Mouse (Mus musculus): ENCODE results near the gene Tmem150b.

Tmem150b gene

DNA sequence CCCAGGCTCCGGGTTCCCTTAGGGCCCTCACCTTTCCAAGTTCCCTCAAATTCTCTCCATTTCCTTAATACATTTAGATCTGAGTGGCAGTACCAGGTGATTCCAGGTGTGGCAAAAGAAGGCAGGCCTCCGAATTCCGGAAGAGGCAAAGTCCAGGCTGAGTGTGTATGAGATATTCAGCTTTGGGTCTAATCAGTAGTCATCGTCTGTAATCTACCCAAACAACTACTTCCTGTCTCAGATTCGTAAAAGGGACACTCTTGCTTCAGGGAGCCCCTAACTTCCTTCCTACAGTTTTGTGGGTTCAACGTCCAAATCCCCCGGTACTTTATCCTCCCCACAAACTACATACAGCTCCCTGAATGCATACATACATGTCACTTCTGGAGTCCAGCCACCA, at the start of gene Tmem150b:
TSS of gene Tmem150b (minus strand) at position 81 of the 400 bp plus-strand sequence.
- in situ Hi-C loops (cut with MboI, MseI): no loop called here

DNA sequence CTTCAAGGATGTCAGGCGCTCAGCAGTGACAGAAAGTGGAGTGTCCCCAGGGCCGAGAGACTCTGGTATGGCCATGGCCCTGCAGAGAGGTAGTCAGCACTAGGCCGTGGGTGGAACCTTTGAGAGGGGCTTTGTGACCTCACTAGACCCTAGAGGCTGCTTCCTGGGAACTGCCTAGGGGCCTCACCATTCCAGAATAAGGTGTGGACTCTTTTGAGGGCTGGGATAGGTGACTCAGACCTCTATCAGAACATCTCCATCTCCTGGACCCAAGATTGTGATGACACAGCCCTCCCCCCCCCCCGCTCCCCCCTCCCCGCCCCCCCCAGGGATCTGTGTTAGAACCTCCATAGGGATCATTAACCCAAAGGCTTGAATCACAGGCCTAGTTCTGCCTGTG, 46.2 kb upstream of the Tmem150b start, which contains the start of gene Fam71e2:
TSS of gene Fam71e2 (minus strand) at position 101 of the 400 bp plus-strand sequence.
- in situ Hi-C loops (cut with MboI, MseI): no loop called here

GRCm38 (mm10) chr7:4764946-4765710, 40.1 kb upstream of the Tmem150b start:
- in situ Hi-C loops (cut with MboI, MseI): no loop called here

DNA sequence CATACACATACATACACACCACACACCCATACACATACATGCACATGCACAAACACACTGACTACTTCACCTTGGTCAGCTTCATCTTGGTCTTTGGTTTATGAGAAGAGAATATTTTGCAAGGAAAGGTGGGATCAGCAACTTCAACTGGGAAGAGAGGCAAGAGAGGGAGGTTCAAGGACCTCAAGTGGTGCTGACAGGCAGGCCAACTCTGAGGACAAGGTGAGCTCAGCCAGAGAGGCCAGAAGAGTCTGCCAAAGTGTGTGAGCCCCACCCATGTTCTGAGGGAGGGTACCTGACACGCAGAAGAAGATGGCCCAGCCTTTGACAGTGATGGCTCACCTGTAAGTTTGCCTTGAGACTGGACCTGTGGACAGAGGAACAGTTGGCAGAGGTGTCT, 34.6 kb upstream of the Tmem150b start:
- in situ Hi-C loops (cut with MboI, MseI): no loop called here

DNA sequence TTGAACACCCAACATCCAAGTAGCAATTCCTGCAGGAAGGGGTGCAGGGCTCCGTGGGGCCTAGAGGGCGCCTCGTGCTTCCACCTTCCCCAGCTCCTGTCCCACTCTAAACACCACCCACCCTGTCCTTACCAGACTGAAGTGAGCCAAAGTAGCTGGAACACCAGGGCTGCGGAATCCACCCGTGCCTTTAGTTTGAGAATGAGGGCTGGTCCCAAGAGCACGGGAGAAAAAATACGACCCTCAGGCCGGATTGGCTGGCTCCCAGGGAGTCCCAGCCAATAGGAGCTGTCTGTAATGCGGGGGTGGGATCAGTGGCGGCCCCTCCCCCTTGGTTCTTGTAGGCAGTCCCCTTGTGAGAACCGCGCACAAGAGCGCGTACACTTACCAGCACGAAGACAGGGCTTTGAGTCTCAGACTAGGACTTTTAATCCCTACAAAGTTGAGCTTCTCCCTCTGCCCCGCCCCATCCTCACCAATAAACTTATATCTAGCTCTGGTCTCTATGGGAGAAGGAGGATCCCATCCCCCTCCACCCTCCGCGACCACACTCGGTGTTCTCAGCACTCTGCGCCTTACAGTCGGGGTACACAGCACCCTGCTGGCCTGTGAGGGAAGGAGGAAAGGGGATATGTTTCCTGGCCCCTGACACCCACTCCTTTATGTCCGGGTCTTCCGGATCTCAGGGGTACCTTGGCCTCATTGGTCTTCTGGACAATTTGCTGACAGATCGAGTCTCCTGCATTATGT, 27.9 kb upstream of the Tmem150b start, which contains the start of gene Cox6b2:
TSS of gene Cox6b2 (minus strand) at position 274 of the 750 bp plus-strand sequence.
- in situ Hi-C loops (cut with MboI, MseI): loop anchor here (5.0 kb wide), 1 partner anchor 51 kb away; no protein-coding TSS in a partner anchor

DNA sequence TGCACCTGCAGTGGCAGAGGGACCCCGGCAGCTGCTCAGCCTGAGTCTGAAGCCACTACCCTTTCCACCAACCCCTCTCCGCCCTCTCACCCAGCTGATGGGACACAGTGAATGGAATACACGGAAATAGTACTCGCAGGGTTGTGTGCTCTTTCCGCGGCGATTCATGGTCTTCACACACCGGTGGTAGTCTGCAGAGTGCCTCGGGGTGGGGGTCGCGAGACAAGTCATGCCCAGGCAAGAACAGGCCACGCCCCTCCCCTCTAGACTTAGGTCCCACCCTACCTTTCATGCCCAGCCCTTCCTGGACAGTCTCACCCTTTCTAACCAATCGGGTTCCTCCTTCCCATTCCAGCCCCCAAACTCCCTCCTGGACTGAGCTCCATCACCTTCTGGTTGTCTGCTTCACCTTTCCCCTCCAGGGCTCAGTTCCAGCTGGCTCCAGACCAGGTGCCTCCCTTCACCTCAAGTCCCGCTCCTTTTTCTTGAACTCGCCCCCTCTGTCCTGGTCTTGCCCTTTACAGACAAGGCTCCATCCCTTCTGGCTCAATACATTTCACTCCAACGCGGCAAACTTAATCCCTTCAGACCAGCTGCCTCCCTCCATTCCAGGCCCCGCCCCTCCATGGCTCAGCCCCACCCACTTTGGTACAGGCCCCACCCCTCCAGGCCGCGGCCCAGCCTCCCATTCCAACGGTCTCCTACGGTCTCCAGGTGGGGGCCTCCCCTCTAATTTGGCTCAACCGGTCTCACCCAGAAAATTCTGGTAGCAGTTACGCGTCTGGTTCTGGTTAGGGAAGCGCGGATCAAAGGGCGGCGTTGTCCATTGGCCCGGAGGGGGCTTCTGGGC, 27.1 kb upstream of the Tmem150b start:
- in situ Hi-C loops (cut with MboI, MseI): loop anchor here (5.0 kb wide), 1 partner anchor 50 kb away; no protein-coding TSS in a partner anchor

DNA sequence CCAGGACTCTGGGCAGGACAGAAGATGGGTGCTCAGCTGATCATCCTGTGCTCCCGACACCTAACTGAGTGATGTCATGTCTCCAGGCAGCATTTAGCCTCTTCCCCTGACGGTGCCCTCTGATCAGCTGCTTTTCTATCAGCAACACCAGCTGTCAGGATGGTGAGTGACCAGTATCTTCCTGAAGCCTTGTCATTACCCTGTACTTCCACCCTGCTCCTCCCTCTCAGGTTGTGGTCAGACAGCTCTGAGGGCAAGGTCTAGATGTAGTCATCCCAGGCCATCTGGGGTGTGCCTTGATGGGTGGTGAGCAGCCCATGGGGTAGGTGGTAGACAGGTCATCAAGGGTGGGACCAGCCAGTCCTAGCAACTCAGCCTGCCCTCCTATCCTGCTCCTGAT, 24.1 kb upstream of the Tmem150b start:
- in situ Hi-C loops (cut with MboI, MseI): no loop called here

- in situ Hi-C loops (cut with MboI, MseI): no loop called here
These were observed 23.3 kb upstream of the Tmem150b start for GRCm38 (mm10) chr7:4748321-4748720.

DNA sequence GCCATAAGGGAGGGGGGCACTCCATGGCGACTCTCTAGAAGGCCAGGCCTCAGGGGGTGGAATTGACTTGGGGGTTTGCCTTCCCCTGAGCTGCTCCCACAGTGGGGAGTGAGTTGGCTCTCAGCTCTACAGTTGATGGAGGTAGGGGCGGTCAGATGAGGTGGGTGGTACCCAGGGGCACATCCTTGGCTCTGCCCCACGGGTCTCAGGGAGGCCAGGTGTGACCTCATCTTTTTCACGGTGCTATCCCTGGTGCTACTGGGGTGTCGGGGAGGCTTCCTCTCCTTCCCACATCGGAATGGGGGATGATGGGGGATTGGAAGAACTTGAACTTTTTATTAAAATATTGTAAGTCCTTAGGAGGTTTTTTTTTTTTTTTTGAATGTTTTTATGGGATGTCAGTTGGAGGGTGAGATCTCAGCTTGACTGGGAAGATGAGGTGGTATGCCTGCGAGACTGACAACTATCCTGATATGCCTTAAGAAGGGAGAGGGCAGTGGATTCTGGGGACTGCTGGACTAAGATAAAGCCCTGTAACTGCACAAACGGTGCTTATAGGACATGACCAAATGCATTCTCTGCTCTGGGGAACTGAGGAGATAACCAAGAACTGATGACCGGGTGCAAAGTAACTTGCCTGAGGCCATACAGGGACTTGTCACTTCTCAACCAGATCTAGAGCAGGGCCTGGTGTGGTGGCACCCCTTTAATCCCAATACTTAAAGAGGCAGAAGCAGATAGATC, 22.3 kb upstream of the Tmem150b start:
- in situ Hi-C loops (cut with MboI, MseI): no loop called here

- in situ Hi-C loops (cut with MboI, MseI): no loop called here
These were observed 21.4 kb upstream of the Tmem150b start for GRCm38 (mm10) chr7:4746326-4746980.

DNA sequence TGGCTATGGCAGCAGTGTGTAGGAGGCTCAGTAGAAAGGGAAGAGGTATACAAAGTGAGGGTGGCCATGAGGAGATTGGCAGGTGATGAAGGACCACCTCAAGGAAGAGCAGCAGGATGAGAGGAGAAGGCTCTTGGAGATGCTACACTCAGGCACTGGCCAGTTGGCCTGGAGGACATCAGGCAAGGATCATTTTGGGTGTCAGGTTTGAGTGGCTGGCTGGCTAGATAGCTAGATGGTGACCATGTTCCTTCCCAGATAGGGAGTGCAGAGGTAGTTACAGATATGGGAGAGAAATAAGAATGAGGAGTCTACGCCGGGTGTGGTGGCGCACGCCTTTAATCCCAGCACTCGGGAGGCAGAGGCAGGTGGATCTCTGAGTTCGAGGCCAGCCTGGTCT, 19.8 kb upstream of the Tmem150b start:
- in situ Hi-C loops (cut with MboI, MseI): no loop called here

DNA sequence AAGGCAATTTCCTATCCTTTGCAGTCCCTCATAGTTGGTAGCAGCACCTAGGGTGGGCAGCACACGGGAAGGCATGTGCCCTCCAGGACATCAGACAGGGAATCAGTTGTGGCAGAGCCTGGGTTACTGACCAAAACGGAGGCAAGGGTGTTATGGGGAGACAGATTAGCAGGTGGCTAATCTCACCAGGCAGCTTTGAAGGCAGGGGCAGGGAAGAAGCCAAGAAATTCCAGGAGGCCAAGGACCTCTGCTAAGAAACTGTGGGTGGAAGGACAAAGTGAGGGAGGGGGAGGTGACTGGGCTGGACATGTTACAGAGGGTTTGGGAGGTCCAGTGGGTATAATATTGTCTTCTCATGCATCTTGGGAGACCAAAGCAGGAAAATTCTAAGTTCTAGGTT, 18.3 kb upstream of the Tmem150b start:
- in situ Hi-C loops (cut with MboI, MseI): no loop called here

DNA sequence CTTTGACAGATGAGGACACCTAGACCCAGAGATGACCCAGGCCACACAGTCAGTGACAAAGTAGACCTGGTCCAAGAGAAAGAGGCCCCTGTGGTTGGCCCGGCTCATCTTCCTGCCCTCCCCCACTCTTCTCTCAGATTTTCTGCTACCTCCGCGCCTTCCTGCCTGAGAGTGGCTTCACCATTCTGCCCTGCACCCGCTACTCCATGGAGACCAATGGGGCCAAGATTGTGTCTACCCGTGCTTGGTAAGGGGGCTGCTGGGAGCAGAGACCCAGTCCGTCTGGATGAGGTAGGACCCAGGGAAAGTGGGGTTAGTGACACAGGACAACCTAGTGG, 17.4 kb upstream of the Tmem150b start:
- in situ Hi-C loops (cut with MboI, MseI): no loop called here

DNA sequence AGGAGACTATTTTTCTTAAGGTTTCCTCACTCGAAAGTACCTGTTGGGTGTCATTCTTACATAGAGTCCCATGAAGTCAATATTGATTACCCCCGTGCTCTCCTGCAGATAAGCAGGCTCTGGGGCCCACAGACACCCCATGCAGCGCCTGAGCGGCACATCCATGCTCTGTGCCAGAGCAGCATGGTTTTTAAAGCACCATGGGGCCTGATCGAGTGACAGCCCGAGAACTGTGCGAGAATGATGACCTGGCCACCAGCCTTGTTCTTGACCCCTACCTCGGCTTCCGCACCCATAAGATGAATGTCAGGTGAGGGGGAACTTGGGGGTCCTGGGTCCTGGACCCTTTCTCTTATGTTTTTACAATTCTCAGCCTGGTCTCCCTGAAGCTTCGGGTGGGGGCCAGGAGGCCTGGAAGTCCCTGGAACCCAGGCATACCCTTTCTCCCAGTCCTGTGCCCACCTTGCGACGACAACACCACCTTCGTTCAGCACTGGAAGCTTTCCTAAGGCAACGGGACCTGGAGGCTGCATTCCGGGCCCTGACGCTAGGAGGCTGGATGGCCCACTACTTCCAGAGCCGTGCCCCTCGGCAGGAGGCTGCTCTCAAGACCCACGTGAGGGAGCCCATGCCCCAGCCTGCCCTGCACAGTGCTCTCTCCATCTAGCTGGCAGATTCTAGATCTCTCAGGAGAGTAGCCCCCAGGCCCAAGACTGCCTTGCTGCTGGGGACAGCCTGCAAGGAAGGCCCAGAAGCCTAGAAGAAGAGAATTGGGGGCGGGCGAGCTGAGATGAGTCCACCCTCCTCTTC, 16.8 kb upstream of the Tmem150b start:
- in situ Hi-C loops (cut with MboI, MseI): no loop called here

GRCm38 (mm10) chr7:4741151-4741550, 16.1 kb upstream of the Tmem150b start:
- in situ Hi-C loops (cut with MboI, MseI): no loop called here

- in situ Hi-C loops (cut with MboI, MseI): no loop called here
These were observed 15.3 kb upstream of the Tmem150b start for GRCm38 (mm10) chr7:4740309-4740727.

DNA sequence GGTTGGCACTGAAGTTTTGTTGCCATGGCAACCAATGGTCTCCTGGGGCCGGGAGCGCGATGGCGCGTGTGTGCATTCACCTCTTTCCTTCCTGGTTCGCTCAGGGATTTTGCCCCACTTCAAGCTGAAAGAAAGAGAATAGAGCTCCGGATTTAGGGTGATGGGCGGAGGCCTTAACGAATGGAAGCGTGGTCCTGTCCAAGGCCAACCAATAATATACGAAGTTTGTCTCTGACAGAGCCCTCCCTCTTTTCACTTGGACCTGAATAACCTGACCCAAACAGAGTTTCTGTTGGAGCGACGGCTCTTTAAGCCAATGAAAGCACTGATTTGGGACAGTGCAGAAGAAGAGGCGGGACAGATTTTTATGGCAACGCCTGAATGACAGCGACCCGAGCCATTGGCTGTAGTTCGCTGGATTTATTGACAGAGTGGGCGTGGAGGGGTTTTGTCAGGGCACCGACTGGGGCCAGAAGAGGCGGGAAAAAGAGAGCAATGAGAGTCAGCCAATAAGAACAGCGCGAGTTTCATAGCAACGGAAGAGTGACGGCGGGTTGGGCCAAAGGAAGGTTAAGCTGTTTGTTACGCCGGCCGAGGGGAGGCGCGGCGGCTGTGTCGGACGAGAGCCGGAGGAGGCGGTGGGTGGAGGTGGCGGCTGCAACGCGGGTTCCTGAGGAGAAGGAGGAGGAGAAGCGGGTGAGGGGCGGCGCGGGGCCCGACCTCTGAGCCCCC, 14.7 kb upstream of the Tmem150b start, which contains the start of gene Kmt5c:
TSS of gene Kmt5c (plus strand) at position 572 of the 732 bp plus-strand sequence.
- in situ Hi-C loops (cut with MboI, MseI): no loop called here

- in situ Hi-C loops (cut with MboI, MseI): no loop called here
These were observed 14.0 kb upstream of the Tmem150b start for GRCm38 (mm10) chr7:4739041-4739543.

DNA sequence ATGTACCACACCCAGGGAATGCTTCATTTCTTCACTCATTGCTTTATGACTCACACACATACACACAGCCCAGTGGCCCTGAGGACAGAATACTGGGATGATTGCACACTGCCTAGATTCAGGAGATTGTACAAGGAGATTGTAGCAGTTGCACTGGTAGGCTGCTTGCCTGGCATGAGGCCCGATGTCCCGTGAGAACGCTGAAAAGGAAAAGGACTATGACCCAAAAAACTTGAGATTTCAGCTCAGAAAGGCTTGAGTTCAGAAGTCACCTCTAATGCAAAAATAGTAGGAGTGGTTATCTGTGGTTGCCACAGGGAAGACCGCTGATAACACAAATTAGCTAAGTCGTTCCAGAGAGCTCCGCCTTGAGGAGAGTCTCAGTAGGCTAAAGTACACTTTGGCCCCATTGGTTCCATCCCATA, 7.9 kb upstream of the Tmem150b start:
- in situ Hi-C loops (cut with MboI, MseI): no loop called here
